Mouse (Mus musculus): ENCODE data around the gene Tmprss15. TPM values are rescaled to one million over a fixed set of nuclear protein-coding genes. Genes with fewer than 3 reads are reported as not detected.

The Tmprss15 gene
- polyA plus RNA-seq, 1 experiment from 2014 or later = 0.04 TPM

DNA sequence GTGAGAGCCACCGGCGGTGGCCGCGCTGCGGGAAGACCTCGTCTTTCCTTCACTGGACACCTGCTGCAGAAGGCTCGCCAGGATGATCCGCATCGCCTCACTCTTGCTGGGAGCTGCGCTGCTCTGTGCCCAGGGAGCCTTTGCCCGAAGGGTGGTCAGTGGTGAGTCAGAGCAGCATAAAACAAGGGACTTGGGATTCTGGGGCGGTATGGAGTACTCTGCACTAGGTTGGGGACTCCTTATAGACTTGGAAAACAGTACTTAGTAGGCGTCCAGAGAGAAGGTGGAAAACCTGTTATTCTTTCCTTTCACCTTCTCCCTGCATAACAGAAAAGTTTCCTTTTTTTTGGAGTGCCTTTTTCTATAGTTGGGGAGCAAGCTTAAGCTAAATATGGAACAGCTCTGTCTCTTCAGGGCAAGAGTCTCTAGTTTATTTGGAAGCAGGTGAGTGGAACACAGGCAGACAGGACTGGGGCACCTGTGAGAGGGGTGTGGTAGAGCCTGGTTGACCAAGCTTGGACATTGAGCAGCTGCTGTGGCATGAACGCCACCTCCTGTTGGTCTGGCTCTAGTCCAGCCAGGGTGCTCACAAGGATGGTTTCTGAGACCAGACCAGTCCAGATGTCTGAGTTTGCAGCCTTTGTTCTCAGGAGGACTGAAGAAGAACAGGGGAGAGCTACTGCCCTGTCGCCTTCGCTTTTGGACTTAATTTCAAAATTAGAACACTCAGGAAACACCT is 159.4 kb downstream of the Tmprss15 start:
- 14% methylated on average over 16 of the region's 16 CpGs for WGBS
- Histone ChIP-seq H3K9ac (peak overlapping the region; percentile 72), H3K4me1 (replicated peaks; ENCODE audit: control insufficient read depth, insufficient read depth, low read length) (peaks cover 9% of the 10 kb centered on the region), H3K27ac (peak overlapping the region; percentile 56; the same call in 1 of the 2 replicates), H3K4me2 (replicated peaks) (peak overlapping the region; percentile 98), H3K27me3 (ENCODE audit: control insufficient read depth, insufficient read depth, low read length) (no peaks in the 10 kb centered on the region), H3K36me3 (replicated peaks; ENCODE audit: control insufficient read depth, insufficient read depth) (no peaks in the 10 kb centered on the region), H3K4me3 (replicated peaks; ENCODE audit: low read length) (peak overlapping the region; percentile 53), H3K9me3 (ENCODE audit: control insufficient read depth, low read length) (no peaks in the 10 kb centered on the region)
- peak; percentile 28 for DNase-seq (ENCODE audit: low spot score)
- ATAC-seq (ENCODE audit: low FRiP score) = peak; percentile 58

- H3K4me2 ChIP-seq (replicated peaks) = peak within 1 kb of the TSS; percentile 98
- no peaks in the 10 kb centered on the region for H3K9me3 ChIP-seq (ENCODE audit: control insufficient read depth, low read length)
- ATAC-seq (ENCODE audit: low FRiP score) (peak; percentile 84), DNase-seq (ENCODE audit: low spot score) (peak; percentile 72)
- H3K27ac ChIP-seq = peak within 1 kb of the TSS; percentile 56; the same call in 1 of the 2 replicates
- no peaks in the 10 kb centered on the region for H3K27me3 ChIP-seq (ENCODE audit: control insufficient read depth, insufficient read depth, low read length)
- no peaks in the 10 kb centered on the region for H3K36me3 ChIP-seq (replicated peaks; ENCODE audit: control insufficient read depth, insufficient read depth)
- H3K4me3 ChIP-seq (replicated peaks; ENCODE audit: low read length) = peak within 1 kb of the TSS; percentile 53
- WGBS = 8% methylated on average over 19 of the region's 19 CpGs
- peaks cover 9% of the 10 kb centered on the region for H3K4me1 ChIP-seq (replicated peaks; ENCODE audit: control insufficient read depth, insufficient read depth, low read length)
- H3K9ac ChIP-seq = peak within 1 kb of the TSS; percentile 72
Observed at GRCm38 (mm10) chr16:78930382-78931286, 160.3 kb downstream of the Tmprss15 start, which contains the start of gene Chodl. Chodl (plus strand) TSS chr16:78930948.

GRCm38 (mm10) chr16:78922644-78923043 is 168.3 kb downstream of the Tmprss15 start:
- ATAC-seq (ENCODE audit: low FRiP score) (no peak), DNase-seq (ENCODE audit: low spot score) (no peak)
- H3K27me3 ChIP-seq (ENCODE audit: control insufficient read depth, insufficient read depth, low read length) = no peaks in the 10 kb centered on the region
- 71% methylated on average over 5 of the region's 5 CpGs for WGBS
- H3K4me2 ChIP-seq (replicated peaks) = no peak overlapping the region
- H3K9ac ChIP-seq = no peak overlapping the region
- no peaks in the 10 kb centered on the region for H3K4me1 ChIP-seq (replicated peaks; ENCODE audit: control insufficient read depth, insufficient read depth, low read length)
- no peaks in the 10 kb centered on the region for H3K9me3 ChIP-seq (ENCODE audit: control insufficient read depth, low read length)
- H3K4me3 ChIP-seq (replicated peaks; ENCODE audit: low read length) = no peak overlapping the region
- H3K36me3 ChIP-seq (replicated peaks; ENCODE audit: control insufficient read depth, insufficient read depth) = no peaks in the 10 kb centered on the region
- H3K27ac ChIP-seq = no peak overlapping the region

Other genes starting within 250 kb of the Tmprss15 start
- gene Chodl, start 160.1 kb downstream of the Tmprss15 start, polyA plus RNA-seq (2014; fragmentation: Nextera tagmentation; extraction: Ambion mirVana) = 31.8 and 37.5 TPM in 2 replicates